Mouse (Mus musculus): ENCODE results near the gene Cldn14. TPM values are rescaled to one million over a fixed set of nuclear protein-coding genes. Genes with fewer than 3 reads are reported as not detected.
"Not testable (repeated sequence)": the region's sequence is repeated elsewhere in the genome, so short reads cannot be mapped to it uniquely, and the experiment has no call there.

Gene Cldn14
- 72.7 and 87.6 TPM in 2 replicates for polyA plus RNA-seq (2012; rRNA removed)

GRCm38 (mm10) chr16:94008737-94009136, at the start of gene Cldn14:
Gene Cldn14 (minus strand): TSS chr16:94008837.
- no peak for DNase-seq (ENCODE audit: low read depth)

- no peak for DNase-seq (ENCODE audit: low read depth)
Measured at GRCm38 (mm10) chr16:94055576-94055975, 46.9 kb upstream of the Cldn14 start.

GRCm38 (mm10) chr16:94055176-94055575, 46.5 kb upstream of the Cldn14 start:
- no peak for DNase-seq (ENCODE audit: low read depth)

DNA sequence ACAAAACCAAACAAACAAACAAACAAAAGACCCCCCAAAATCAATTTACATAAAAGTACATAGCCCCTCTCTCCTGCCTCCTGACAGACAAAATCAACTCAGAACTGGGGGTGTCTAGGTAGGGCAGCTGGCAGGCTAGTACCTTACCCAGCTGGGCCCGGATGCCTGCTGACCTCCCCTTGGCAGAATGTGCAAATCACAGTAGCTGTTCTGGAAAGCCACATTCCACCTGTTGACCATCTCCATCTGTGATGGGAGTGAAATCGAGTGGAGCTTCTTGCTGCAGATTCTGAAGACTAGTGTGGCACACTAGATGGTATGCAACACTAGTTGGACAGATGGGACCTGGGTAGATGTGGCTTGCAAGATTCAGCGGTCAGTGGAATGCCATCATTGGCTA, 41.7 kb upstream of the Cldn14 start:
- no peak for DNase-seq (ENCODE audit: low read depth)

DNA sequence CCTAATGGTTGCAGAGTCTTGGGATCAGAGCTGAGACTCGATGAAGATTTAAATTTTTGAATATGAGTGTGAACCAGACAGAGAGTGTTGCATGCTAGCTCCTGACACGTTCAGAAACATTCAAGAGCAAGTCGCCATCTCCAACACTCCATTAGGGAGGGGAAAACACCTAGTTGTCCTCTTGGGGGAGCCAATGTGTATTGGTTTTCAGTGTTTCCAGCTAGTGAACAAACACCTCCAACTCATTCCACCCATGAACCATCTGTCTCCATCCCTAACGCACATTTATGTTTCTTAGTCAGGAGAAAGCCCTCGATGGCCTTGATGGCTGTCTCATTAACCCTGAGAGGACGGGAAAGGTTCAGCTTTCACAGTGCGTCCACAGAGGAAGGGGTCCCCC, 36.4 kb upstream of the Cldn14 start:
- no peak for DNase-seq (ENCODE audit: low read depth)

GRCm38 (mm10) chr16:94043797-94044196, 35.2 kb upstream of the Cldn14 start:
- DNase-seq (ENCODE audit: low read depth) = no peak

- no peak for DNase-seq (ENCODE audit: low read depth)
Measured at GRCm38 (mm10) chr16:94041065-94041712, 32.6 kb upstream of the Cldn14 start.

- DNase-seq (ENCODE audit: low read depth) = no peak
Measured at GRCm38 (mm10) chr16:94040485-94040884, 31.8 kb upstream of the Cldn14 start.

DNA sequence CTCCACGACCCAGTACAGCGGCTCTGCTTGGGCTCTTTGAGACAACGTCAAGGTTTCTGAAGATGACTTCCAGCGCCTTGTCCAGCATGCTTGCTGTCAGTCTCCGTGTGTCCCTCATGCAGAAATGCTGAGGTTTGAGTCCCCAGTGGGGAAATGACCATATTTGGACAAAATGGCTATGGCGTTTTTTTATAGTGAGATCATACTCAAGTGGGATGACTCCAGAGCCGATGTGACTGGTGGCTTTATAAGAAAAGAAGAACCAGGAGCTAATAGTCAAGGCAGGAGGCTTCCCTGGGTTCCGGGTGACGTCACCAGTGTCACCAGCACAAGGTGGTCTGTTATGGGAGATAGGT, 30.3 kb upstream of the Cldn14 start:
- DNase-seq (ENCODE audit: low read depth) = no peak

DNA sequence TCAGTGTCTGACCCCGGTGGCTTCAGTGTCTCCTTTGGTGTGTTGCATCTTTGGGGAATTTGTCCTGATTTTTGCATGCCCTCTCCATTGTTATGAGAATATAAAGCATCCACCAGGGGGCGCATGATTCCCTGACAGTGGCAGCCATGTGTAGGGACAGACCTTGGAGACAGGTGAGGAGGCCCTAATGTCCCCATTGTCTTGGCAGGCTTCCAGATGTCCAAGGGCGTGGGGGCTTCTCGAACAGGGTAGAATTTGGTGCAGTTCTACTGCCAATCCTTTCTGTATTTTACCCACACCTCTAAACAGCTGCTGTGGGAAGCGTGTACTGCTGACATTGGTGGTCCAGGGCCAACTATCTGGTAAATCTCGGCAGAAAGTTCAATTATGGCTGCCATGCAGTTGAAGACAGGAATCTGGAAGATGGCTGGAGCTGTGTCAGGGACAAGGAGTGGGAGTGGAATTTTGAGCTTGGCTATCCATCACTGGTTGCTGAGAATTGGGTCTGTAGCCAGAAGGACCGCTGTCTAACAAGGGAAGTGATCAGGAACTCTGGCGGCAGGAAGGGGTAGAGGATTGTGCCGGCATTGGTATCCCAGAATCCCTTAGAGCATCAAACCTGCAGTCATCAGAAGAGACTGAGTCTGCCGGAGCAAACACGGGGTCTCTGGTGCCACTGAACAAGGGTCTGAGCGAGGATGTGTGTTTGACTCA, 29.8 kb upstream of the Cldn14 start:
- DNase-seq (ENCODE audit: low read depth) = no peak

DNA sequence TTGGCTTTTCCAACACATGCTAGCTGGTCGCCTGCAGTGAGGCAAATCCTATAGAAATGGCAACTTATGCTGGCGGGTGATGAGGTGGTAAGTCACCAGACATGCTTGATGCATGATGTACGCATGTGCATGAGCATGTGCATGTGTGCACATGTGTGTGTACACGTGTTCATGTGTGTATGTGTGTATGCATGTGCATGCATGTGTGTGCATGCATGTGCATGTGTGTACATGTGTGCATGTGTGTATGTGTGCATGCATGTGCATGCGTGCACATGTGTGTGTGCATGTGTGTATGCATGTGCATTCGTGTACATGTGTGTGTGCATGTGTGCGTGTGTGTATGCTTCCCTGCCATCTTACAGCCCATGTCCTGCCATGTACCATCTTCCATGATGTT, 28.6 kb upstream of the Cldn14 start:
- no peak for DNase-seq (ENCODE audit: low read depth)

GRCm38 (mm10) chr16:94034152-94034551, 25.5 kb upstream of the Cldn14 start:
- no peak for DNase-seq (ENCODE audit: low read depth)

DNA sequence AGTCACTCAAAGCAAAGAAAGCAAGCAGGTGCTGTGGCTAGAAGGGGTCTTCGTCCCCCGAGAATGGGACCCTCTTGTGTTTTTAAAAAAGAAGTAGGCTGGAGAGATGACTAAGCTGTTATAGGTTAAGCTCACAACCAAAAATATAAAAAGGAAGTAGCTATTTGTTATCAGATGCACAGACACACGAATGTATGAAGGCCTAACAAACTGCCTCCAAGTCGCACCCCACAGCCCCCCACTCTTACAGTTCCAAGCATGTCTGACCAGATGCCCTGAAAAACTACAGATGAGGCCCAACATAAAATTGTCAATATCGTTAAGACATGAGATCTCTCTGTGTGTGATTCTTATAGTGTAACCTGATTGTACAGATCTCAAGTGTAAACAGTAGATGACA, 23.6 kb upstream of the Cldn14 start:
- DNase-seq (ENCODE audit: low read depth) = no peak

DNA sequence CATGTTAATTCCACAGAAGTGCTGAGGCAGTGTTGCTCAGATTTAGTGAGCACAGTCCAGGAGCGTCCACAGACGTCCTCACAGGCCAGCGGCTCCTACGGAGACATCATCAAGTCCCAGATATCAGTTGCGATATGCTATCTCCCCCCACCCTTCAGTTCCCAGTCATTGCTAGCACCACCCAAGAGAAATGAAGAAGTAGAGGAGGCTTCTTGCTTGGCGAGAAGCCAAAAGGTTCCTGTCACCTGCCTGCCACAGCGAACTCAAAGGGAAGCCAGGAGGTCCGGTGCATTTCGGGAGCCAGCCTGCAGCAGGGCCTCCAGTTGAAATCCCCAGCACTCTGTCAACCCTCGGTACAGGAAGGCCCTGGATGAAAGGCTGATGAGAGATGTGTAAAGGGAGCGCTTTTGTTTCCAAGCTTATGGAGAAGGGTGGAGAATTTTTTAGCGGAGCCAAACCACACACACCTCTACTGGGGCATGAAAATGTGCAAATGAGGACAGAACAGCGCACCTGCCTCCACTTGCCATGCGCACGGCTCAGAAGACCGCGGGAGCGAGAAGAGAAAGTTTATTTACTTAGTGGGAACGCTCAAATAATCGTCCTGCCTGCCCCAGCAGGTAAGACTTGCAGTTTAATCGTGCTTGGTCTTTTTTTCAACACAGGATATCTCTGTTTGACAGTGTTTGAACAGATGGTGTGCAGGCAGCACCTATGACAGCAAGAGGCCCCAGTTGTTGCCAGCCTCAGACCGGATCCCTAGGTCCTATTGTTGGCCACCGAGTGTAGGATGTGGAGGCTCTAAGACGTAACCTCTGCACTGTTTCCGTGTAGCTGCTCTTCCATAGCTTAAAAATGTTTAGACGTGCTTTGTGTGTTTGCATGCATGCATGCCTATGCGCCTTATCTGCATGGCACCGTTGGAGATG, 15.0 kb upstream of the Cldn14 start:
- no peak for DNase-seq (ENCODE audit: low read depth)

DNA sequence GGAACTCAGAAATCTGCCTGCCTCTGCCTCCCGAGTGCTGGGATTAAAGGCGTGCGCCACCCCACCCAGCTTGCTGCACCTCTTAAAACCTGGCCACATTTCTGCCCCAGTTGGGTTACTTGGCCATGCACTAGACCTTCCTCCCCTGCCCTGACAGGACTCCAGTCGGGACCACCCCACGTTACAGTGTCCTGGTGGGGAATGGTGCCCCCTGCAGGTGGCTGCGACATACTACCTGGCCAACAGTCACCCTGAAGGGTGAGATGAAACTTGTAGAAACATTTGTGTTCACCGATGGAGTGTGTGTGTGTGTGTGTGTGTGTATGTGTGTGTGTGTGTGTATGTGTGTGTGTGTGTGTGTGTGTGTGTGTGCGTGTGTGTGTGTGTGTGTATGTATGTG, 11.1 kb upstream of the Cldn14 start:
- DNase-seq (ENCODE audit: low read depth) = not testable (repeated sequence)

- DNase-seq (ENCODE audit: low read depth) = no peak
Measured at GRCm38 (mm10) chr16:94017953-94018352, 9.3 kb upstream of the Cldn14 start.

DNA sequence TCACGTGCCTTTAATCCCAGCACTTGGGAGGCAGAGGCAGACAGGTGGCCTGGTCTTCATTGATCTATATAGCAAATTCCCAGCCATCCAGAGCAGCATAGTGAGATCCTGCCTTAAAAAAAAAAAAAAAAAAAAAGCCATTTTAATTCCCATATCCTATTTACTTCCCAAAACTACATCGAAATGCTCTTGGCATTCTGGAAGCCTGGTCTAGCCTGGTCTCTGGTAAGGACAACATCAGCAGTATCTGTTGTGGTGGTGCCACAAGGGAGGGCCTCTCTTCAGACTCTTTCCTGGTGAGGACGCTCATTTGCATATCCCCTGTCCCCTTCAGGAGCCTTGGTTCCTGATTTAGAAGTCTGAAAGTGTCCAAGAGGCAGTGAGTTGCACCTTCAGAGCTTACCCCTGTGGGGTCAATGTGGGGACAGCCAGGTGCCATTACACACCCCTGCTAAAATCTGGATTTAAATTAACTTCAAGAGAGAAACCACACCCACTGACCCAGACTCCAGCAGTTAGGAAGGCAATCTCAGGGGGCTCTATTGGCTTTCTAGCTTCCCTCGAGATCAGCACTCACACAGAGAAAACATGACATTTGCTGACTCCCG, 6.0 kb upstream of the Cldn14 start:
- DNase-seq (ENCODE audit: low read depth) = no peak

- DNase-seq (ENCODE audit: low read depth) = not testable (repeated sequence)
Measured at GRCm38 (mm10) chr16:94013328-94014086, 4.9 kb upstream of the Cldn14 start.

DNA sequence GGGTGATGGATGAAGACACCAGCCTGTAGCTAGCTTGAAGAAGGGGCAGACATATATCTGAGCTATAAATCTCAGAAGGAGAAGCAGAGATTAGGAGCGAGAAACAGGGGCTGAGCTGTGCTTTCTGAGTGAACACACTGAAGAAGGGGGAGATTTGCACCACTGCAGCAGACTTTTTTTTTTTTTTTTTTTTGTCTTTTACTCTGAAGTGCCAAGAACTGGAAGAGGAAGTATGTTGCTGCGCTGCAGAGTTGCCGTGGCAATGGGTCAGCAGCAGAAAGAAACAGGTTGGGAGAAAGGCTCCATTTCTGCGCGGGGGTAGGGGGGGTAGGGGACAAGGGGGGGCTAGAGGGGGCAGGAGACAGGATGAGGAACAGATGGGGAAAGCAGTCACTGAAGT, 2.6 kb upstream of the Cldn14 start:
- no peak for DNase-seq (ENCODE audit: low read depth)

DNA sequence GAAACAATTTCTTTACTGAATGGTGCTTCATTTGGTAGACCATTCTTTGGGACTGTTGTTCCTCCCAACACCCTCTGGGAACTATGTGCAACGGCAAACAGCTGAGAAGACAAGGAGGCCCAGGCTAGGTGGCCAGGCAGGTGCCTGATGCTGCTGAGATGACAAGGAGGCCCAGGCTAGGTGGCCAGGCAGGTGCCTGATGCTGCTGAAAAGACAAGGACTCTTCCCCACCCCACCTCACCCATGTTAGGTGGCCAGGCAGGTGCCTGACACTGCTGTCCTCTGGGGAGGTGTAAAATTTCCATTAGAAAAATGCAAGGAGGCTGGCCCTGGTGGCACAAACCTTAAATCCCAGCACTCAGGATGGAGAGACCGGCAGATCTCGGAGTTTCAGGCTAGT, 2.0 kb upstream of the Cldn14 start:
- no peak for DNase-seq (ENCODE audit: low read depth)

DNA sequence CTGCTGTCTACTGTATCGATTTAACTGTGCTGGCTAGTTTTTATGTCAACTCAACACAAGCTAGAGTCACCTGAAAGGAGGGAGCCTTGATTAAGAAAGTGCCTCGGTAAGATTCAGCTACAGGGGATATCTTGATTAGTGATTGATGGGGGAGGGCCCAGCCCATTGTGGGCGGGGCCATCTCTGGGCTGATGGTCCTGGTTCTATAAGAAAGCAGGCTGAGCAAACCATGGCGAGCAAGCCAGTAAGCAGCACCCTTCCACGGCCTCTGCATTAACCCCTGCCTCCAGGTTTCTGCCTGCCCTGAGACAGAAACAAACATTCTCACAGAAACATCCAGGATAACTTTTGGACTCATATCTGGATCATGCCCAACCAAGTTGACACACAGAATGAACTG, 1.5 kb upstream of the Cldn14 start:
- no peak for DNase-seq (ENCODE audit: low read depth)

All from gonadal fat pad, adult 2 months (tissue).